Mouse (Mus musculus) left cerebral cortex, adult 11 months (tissue): ENCODE data around the gene Dusp6.

Experiments
- DNase-seq: peaks from one replicate; pipeline ENCODE4 v3.0.0; 2022; ENCODE audit warnings: low spot score

The Dusp6 gene

DNA sequence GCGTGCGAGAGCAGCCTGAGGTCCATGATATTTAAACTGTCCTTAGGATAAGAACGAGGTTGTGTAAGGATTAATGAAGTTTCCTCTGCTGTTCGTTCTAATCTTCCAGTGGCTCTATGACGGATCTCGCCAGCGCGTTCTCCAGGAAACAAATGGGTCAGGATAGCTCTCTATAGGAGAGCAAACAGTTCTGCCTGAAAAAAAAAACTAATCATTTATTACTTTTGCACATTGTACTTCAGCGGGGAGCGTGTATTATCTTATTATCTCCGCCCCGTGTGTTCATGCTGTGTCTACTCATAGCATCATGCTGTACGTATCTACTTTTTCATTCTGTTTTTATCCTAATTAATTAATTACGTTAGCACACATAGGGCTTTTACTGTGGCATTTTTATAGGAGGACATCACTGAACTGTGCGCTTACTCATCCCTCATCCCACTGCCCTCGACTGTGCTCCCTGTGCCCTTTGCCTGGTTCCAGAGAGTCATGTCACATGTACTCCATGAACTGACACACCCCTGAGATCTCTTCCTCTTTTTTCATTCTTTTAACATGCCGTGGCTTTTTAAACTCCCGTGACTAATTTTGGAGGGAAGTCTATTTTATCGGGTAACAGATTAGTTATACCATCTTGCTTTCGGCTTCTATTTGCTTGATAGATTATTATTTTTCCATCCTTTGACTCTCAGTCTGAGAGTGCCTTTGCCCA is 16.1 kb upstream of the Dusp6 start:
- no peak for DNase-seq

DNA sequence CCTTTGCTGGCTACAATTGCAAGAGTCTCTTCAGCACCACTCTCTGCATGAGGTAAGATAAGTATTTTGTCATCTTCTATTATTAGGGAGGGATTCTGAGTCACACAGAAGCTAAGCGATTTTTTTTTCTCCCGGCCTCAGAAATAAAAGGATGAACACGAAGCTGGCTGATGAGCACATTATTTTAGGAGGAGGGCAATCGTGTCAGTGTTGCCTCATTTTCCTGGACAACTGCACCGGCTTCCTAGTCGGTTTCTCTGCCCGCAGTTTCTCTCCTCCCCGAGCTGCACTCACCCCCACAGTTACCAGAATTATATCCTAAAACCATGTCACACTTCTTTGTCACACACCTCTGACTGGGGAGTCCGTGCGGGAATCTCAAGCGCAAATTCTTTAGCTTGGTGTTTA is 12.2 kb upstream of the Dusp6 start:
- DNase-seq: no peak

DNA sequence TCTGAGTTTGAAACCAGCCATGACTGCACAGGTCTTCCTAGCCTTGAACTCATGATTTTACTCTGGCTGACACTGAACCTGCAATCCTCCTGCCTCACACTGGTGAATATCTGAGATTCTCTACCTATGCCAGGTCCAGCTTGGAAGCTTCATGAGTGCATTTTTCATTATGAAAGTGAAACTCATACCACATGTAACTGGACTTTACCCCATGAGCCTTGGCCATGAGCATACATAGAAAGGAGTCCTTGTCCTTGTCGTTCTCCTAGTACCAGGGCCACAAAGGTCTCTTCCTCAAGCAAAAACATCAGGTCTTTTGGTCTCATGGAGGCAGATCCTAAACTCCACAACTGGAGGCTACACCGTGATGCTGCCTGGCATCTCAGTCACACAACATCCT is 9.6 kb upstream of the Dusp6 start:
- DNase-seq: no peak

DNA sequence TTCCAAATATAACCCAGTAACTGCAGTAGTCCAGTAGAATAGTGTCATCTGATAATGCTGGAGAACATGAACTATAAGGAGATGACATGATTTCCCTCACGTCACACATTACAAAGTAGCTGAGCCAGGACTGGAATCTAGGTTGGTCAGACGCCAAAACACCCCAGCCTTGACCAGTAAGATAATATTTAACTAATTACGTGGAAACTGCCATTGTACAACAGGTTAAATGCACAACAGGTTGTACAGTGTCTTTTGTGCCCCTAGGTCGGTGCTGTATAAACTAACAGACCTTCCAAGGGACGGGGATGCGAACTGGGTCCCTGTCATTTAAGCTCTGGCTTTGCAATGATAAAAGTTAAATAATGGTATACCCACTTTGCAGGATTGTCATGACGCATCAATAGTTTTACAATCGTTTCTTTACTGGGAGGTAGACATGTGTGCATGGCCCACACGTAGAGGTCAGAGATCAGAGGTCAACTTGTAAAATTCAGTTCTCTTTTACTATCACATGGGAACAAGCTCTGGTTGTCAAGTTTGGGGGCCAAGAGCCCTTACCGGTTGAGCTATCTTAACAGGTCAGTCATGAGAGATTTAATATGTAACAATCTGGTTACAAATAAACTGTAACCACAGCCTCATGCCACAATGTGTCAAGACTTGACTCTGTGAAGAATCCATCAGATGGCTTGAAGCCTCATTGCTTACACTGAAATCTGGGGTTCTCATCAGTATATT is 7.0 kb upstream of the Dusp6 start:
- DNase-seq: no peak

GRCm38 (mm10) chr10:99257531-99257930 is 5.5 kb upstream of the Dusp6 start:
- DNase-seq: no peak

DNA sequence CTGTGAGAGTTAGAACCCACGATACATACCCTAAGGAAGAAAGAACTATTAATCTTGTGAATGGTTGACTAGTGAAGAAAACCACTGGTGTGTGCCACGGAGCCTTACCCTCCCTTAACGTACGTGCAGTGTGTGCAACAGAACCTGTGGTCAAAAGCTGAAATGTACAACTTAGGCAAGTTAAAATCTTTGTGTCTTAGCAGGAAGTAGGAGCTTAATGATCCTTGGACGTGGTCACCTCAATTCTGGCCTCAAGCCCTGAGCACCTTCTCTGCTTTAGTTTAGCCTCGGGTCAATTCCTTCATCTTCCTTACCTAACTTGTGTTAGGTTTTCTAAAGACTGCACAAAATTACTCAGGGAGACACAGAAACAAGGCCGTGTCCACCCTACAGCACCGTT is 3.2 kb upstream of the Dusp6 start:
- no peak for DNase-seq

DNA sequence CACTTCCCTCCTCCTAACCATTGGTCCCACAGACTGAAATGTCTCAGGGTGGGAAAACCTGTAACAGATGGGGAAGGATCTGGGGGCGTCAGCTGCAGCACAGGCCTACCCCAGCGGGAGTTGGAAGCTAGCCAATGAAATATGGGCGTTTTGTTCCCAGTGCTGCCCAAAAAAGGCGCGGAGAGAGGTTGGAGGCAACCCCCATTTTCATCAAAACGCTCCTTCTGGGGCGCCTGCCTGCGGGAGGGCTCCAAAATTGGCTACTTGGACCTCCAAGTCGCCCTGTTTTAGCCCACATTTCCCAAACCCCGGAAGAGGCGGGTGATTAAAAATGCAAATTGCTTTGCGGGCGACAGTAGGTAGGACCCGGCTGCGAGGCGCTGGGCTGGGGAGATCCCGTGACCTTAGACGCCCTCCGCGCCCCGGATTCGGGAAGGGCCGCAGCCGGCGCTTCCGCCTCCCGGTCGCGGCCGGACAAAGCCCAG is 1.8 kb upstream of the Dusp6 start:
- DNase-seq: peak; percentile 68

- peak; percentile 68 for DNase-seq
These were observed 1.3 kb upstream of the Dusp6 start for GRCm38 (mm10) chr10:99261636-99262318.

GRCm38 (mm10) chr10:99262319-99262866 is 638 bp upstream of the Dusp6 start:
- no peak for DNase-seq

DNA sequence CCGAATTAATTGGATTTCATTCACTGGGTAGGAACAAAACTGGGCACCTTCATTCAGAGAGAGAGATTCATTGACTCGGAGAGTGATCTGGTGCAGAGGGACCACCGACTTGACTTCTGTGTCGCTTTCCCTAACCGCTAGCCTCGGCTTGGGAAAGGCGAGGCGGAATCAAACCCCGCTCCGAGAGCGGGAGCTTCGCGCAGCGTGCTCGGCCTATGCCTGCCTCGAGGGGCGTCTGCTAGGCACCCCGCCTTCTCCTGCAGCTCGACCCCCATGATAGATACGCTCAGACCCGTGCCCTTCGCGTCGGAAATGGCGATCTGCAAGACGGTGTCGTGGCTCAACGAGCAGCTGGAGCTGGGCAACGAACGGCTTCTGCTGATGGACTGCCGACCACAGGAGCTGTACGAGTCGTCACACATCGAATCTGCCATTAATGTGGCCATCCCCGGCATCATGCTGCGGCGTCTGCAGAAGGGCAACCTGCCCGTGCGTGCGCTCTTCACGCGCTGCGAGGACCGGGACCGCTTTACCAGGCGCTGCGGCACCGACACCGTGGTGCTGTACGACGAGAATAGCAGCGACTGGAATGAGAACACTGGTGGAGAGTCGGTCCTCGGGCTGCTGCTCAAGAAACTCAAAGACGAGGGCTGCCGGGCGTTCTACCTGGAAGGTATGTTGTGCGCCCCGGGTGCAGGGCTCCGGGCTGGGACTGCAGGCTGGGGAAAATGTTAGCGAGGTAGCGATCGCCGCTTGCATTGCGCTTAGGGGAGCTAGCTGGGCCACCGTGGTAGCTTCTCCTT is 589 bp downstream of the Dusp6 start:
- DNase-seq: no peak

GRCm38 (mm10) chr10:99264301-99265010 is 1.4 kb downstream of the Dusp6 start:
- no peak for DNase-seq

DNA sequence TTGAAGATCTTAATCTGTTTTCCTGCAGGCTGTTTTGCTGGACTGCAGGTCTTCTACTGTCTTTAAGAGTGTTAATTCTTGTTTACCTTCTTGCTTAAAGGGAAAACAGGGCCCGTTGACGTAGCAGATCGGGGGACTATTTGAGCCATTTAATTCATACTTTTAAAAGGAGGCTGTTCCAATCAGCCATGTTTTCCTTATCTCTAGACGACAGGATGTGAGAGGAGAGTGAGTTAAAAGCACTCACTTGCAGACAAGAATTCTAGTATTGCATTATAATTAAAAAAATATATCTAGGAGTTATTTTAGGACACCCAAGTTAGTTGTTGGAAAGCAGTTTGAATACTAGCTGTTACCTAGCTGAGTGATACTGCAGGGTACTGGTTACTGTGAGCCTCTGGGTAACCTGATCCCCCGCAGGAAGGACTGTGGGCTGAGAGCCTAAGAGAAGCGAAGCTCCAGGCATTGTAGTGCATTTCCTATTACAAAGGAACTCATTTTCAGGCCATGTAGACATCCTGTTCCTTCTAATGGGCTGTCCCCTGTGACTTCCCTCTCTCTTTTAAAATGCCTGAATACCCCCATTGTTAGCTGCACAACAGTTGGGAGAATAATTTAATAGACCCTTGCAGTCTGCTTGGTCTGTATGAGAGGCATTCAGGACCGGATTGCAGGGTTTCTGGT is 2.1 kb downstream of the Dusp6 start:
- DNase-seq: no peak

DNA sequence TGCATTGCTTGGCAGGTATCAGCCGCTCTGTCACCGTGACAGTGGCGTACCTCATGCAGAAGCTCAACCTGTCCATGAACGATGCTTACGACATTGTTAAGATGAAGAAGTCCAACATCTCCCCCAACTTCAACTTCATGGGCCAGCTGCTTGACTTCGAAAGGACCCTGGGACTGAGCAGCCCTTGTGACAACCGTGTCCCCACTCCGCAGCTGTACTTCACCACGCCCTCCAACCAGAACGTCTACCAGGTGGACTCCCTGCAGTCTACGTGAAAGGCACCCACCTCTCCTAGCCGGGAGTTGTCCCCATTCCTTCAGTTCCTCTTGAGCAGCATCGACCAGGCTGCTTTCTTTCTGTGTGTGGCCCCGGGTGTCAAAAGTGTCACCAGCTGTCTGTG is 3.0 kb downstream of the Dusp6 start:
- DNase-seq: no peak

GRCm38 (mm10) chr10:99267621-99268020 is 4.6 kb downstream of the Dusp6 start:
- no peak for DNase-seq

DNA sequence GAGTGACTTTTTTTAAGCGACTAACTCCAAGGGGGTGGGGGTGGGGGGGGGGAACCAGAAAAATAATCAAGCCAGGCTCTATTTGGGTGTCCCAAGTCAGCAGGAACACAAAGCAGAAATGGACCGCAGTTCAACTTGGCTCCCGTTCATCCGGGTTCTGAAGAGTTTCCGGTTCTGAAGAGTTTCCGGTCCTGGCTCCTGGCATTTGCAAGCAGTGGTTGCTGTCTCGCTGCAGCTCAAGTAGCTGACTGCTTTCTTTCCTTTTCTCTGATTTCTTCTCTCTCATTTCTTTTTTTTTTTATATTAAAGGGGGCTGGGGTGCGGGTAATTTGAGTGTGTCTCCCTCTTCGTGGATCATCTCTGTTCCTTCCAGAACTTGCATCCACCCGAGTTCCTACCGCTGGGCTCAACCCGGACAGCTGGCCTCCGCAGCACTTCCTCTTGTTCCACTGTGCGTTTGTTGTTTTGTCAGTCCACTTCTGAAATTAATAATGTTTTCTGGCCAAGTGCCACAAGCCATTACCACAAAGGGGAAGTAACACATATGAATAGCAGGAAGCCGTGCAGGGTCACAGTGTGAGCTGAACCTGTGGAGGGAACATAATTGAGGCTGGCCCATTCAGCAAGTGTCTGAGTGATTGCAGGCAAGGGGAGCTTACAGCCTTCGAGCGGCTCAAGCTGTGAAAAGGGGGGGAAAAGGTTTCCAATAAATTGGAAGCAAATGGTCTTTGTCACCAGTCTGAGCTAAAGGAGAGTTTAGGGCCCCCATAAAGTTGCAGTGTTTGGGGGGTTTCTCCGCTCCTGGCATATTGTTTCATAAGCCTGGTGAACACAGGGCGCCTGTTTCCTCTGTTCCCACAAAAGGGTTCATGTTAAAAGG is 5.6 kb downstream of the Dusp6 start:
- no peak for DNase-seq

GRCm38 (mm10) chr10:99269301-99269701 is 6.3 kb downstream of the Dusp6 start:
- DNase-seq: no peak

DNA sequence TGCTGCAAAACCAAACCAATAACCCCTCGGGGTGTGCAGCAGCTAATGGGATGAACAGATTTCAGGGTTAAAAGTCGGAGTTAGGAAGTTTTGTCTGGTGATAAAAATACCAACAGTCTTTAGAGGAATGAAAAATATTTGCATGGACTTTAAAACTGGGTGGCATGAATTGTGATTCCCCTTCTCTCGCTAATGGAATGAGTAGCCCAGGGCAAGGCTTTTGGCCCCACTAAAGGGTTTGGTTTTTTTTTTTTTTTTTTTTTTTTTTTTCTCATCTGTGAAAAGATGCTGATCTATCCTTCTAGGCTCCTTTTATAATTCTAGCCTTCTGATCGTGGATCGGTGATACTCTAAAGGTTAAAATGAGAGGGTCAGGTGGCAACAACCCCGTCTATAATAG is 6.7 kb downstream of the Dusp6 start:
- no peak for DNase-seq

DNA sequence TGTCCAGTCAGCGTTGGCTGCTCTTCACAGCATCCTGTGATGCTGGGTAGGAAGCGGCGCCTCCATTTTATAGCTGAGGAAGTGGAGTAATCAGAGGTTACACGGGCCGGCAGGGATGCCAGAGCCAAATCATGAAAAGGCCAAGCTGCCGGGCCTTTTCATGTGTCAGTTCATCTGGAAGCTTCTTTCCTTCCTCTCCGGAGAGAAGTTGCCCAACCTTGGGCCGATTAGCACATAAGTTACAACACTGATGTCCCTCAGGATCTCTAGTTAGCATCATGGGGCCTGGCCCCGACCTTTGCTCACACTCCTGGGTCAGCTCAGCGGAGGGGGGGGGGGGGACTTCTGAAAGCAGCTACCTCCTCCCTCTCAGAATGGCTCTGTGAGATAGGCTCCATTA is 7.4 kb downstream of the Dusp6 start:
- DNase-seq: no peak

- DNase-seq: no peak
These were observed 8.0 kb downstream of the Dusp6 start for GRCm38 (mm10) chr10:99271016-99271415.

- DNase-seq: no peak
These were observed 10.0 kb downstream of the Dusp6 start for GRCm38 (mm10) chr10:99273006-99273405.
